Mouse (Mus musculus): ENCODE results near the gene Ddrgk1. TPM values are rescaled to one million over a fixed set of nuclear protein-coding genes. Genes with fewer than 3 reads are reported as not detected.

The Ddrgk1 gene
- total RNA-seq (2023), result 146 TPM

DNA sequence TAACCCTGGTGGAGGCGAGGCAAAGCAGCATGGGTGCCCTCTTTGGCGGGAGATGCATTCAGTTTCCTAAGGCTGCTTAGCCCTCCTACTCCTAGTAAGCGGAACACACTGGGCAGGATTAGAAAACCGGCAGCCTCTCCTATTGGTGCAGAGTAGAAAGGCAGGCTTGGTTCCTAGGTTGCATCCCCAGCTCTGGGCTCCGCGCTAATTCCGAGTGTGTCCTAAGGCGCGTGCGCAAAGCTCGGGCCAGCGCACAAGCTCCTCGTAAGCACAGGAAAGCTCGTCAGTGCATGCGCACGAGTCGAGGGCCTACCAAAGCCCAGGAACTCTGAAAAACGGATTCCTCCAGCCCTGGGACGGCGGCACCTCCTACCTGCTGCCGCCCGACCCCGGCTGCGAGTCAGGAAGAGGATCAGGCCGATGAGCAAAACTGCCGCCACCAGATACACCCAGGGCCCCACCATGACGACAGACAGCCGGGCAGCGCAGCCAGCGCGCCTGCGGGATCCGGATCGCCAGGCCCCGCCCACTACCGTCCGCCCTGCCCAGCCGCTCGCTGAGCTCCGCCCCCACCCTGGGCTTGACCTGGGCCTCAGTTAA lies at the start of gene Ddrgk1:
Gene Ddrgk1, minus strand, starts transcription at position 558 of the 600 bp plus-strand sequence.

DNA sequence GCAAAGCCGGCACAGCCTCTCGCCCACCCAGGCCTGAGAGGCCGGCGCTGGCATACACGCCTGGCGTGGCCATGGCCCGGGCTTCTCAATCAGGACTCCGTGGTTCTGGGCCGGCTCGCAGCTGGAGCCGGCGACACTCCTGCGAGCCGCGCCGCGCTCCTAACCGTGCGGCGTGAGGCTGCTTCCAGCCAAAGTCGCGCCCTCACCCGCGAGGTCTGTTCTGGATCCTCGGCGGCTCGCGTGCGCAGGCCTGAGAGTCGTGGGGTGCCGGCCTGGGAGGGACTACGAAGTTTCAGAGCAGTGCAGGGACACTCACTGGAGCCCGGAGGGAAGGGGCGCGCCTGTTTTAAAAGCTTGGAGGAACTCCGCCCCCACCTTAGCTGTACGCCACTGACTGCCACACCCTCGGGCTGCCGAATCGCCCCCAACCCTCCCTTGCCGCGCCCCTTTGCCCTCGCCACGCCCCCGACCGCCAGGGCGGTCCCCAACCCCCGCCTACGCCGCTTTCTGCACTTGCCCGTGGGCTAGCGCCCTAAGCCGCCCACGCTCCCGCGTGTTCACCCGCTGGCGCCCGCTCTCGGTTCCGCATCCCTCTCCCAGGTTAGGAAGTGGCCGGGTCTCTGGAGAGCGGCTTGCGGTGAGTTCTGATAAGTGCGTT lies 32.8 kb upstream of the Ddrgk1 start, which contains the start of gene Slc4a11:
Gene Slc4a11, minus strand, starts transcription at position 367 of the 658 bp plus-strand sequence.

DNA sequence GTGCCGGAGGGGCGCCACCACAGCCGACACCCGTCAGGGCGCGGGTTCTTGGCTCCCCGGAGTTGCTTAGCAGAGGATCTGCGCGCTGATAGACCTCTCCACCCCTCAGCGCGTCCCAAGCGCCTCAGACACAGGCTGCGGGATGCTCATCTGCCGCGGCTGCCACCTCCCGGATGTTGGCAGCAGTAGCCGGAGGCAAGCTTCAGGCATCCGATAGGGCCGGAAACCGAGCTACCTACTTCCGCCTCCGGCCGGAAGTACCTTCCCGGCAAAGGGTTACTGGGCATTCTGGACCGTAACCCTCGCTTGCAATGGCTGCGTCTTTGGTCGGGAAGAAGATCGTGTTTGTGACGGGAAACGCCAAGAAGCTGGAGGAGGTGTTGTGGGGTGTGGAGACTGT lies 3.1 kb upstream of the Ddrgk1 start, which contains the start of gene Itpa:
Gene Itpa, plus strand, starts transcription at position 52 of the 400 bp plus-strand sequence.

DNA sequence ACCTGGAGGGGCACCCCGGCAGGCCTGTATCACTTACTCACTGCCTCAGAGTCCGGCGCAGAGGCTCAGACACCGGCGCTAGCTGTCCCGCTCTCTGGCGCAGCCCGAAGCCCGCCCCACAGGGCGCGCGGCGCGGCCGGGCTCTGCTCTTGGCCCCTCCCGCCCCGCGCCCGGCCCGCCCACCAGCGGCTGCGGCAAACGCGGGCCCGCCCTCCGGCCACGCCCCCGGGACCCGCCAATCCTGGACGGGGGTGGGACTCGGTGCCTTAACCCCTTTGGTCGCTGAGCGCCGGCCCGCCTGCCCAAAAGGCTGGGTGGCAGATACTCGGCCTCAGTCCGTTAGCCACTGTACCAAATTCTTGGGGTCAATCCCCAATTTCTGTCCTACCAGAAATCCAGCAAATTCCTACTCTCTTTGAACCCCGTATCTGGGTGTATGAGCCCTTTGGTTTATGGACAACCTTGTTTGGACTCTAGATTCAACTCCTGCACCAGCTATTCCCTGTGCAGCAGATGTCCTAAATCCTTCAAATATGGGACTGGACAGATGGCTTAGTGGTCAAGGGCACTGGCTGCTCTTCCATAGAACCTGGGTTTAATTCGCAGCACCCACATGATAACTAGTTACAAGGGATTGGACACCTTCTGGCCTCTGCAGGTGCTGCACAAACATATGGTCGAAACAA lies 21.6 kb downstream of the Ddrgk1 start, which contains the start of gene Lzts3:
Gene Lzts3, minus strand, starts transcription at position 120 of the 686 bp plus-strand sequence.

GRCm38 (mm10) chr2:130629839-130630203 lies 34.6 kb downstream of the Ddrgk1 start, which contains the start of the genes Fastkd5 and Ubox5:
Gene Fastkd5 (minus strand): TSS chr2:130630027.
Gene Ubox5 (minus strand): TSS chr2:130630038.

Other genes with a start within 250 kb of the Ddrgk1 start
- gene Vps16, start 240.3 kb downstream of the Ddrgk1 start, total RNA-seq (2023), result 129 TPM
- gene Pced1a, start 240.0 kb downstream of the Ddrgk1 start, total RNA-seq (2023), result 21.5 TPM
- gene Ptpra, start 214.4 kb downstream of the Ddrgk1 start, total RNA-seq (2023), result 132 TPM
- gene Mrps26, start 100.9 kb downstream of the Ddrgk1 start, total RNA-seq (2023), result 52.1 TPM
- gene Oxt, start 88.5 kb downstream of the Ddrgk1 start, total RNA-seq (2023), result not detected
- gene Avp, start 82.1 kb downstream of the Ddrgk1 start, total RNA-seq (2023), result not detected
- gene Fastkd5, start 34.6 kb downstream of the Ddrgk1 start, total RNA-seq (2023), result 4.5 TPM
- 2.7 TPM for gene Ubox5, start 34.6 kb downstream of the Ddrgk1 start, total RNA-seq (2023)
- 5.4 TPM for gene Lzts3, start 21.9 kb downstream of the Ddrgk1 start, total RNA-seq (2023)
- 10.3 TPM for gene Itpa, start 3.0 kb upstream of the Ddrgk1 start, total RNA-seq (2023)
- gene Slc4a11, start 32.9 kb upstream of the Ddrgk1 start, total RNA-seq (2023), result 1.1 TPM
- gene 4930402H24Rik, start 241.7 kb upstream of the Ddrgk1 start, total RNA-seq (2023), result 28.0 TPM
- 28.5 TPM for gene Atrn, start 241.8 kb upstream of the Ddrgk1 start, total RNA-seq (2023)

All from CD4-positive naive resting alpha-beta T cell, adult 76 days (primary cell).